Mouse (Mus musculus): ENCODE results near the gene Col2a1.

Col2a1 gene

DNA sequence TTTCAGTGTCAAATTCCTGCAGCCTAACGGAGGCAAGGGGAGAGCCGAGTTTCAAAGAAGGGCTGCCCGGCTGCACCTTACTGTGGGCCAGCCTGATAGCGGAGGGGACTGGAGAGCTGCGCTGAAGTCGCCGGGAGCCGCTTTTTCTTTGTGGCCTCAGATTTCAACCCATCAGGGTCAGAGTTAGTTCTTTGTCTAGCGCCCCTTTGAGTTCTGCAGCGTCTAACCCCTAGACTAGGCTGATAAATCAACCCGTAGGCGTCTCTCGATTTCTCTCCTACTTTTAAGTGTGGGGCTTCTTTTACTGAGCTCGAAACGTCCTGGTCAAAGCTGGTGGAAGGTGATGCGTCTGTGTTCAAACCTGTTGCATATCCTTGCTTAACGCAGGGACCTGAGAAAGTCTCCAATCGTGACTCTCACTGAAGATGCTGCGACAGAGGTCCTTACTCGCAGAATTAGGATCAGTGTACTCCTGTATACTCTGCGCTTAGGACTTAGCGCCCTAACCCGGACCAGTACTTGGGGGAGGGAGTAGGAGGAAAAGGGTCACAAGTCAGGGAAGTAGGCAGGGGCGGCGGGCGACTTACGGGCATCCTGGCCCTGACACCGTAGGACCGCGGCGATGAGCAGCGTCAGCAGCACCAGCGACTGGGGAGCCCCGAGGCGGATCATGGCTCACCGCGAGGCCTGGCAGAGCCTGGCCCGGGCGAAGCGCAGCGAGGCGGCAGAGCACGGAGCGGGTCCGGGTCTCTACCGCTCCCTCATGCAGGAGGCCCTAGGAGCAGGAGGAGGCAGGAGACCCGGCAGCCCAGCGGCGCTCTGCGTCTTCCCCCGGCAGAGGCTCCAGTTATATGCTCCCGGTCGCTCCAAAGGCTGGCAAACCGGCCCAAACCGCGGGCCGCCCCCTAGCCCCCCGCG lies at the start of gene Col2a1:
Col2a1 (minus strand) TSS at position 874 of the 918 bp plus-strand sequence.
- DNase-seq (ENCODE audit: extremely low read depth, insufficient read length, low spot score) = no peak

- no peak for DNase-seq (ENCODE audit: extremely low read depth, insufficient read length, low spot score)
Observed at GRCm38 (mm10) chr15:98051685-98052084, 47.2 kb upstream of the Col2a1 start.

- DNase-seq (ENCODE audit: extremely low read depth, insufficient read length, low spot score) = peak; percentile 44
Observed at GRCm38 (mm10) chr15:98048918-98049700, 44.6 kb upstream of the Col2a1 start.

- DNase-seq (ENCODE audit: extremely low read depth, insufficient read length, low spot score) = no peak
Observed at GRCm38 (mm10) chr15:98044387-98044786, 39.9 kb upstream of the Col2a1 start.

DNA sequence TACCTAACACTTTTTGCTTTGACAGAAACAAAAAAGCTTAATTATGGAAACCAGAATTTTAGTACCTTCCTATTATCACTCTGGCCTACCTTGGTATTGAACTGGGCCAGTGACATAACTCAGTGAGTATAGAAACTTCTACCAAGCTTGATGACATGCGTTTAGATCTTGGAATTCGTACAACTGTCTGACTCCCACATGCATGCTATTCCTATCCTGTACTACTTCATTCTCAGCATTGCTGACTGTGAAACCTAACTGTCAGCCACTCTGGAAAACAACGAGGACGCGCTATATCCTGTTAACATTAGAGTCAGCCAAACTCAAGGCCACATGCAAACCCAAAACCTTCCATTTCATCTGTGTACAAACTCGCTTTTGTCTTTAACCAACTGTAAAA lies 39.5 kb upstream of the Col2a1 start:
- DNase-seq (ENCODE audit: extremely low read depth, insufficient read length, low spot score) = no peak

DNA sequence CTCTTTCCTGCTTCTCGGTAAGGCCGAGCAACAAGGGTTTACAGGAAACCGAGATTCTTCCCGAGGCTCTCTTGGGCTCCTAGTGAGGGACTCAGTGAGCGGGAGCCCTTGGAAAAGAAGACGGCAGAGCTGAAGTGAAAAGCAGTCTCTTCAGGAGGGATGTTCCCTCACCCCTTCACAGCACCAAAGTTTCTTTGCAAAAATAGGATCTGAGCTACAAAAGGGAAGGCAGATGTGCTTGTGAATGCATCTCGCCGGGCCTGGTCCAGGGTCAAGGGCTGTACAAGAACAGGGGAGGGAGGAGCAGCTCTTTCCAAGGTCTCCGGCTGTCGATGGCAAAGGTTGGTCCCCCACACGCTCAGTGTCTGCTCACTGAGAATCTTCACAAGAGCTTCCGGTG lies 38.0 kb upstream of the Col2a1 start:
- no peak for DNase-seq (ENCODE audit: extremely low read depth, insufficient read length, low spot score)

DNA sequence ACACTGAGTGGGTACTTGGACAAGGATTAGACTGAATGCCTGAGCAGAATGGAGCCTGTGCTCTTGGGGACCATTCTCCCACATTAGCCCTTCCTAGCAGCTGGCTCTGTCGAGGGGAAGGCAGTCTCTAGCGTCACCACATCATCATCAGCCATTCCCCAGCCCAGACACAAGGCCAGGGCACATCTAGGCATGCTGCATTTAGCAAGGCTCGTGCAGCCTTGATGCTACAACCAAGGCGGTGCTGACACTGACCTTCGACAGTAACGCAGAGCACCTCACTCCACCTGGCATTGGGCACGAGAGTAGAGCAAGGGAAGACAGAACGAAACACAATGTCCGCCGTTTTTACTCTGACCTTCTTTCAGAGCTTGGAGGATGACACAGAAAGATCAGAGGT lies 35.2 kb upstream of the Col2a1 start:
- DNase-seq (ENCODE audit: extremely low read depth, insufficient read length, low spot score) = no peak

DNA sequence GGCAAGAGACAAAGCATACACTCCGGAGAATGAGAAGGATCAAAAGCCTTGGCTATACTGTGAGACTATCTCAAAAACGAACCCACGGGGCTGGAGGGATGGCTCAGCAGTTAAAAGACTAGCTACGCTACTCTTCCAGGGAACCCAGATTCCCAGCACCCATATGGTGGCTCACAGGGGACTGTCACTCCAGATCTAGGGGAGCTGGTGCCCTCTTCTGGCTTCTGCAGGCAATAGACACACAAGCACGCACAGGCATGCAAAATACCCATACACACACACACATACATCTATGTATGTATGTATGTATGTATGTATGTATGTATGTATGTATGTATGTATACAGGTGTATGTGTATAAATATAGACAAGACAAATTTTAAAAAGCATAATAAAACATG lies 32.1 kb upstream of the Col2a1 start:
- no peak for DNase-seq (ENCODE audit: extremely low read depth, insufficient read length, low spot score)

DNA sequence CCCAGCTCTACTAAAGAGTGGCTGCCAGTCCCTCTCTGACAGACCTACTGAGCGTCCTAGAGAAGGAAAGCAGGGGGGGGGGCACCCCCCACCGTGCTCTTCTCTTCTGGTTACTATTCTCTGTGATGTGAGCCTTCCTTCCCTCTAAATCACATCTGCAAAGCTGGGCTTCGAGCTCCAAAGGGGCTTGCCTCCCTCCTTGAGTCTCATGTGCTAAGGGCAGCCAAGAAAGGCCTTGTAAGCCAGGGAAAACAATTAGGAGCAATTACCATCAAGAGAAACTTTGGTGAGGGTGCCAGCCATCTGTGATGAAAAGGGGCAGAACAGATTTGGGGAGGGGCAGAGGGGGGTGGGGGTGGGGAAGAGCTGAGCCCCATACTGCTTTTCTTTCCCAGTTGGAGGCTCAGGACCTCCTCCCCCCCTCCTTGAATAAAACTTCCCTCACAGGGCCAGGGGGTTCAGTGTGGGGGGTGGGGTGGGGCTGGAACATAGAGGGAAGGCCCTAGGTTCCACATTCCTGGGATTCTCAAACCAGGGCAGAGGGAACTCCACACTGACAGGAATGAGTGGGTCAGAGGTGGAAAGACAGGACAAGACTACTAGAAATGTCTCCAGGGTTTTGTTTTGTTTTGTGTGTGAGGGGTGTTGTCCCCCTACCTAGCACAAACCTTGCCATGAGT lies 30.7 kb upstream of the Col2a1 start:
- DNase-seq (ENCODE audit: extremely low read depth, insufficient read length, low spot score) = no peak

DNA sequence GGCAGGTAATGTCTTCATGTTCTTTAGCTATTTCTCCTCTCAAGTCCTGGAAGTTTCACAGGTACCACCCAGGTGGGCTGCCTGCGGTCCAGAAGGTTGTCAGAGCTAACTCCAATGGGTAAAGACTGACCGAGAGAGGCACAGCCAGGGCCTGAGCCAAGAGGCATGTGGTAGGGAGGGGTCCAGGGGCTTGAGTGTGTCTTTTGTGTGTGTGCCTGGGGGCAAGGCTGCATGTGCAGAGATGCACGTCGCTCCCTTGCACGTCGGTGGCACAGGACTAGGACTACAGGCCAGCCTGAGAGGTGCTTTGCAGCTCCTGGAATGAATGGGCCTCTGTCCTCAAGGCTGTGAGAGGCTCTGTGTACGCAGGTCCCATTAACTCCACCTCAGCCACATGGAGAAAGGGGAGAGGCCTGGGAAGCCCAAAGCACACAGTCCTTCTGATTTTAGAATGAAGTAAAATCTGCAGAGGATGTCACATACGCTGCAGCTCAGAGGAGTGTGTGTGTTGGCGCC lies 28.8 kb upstream of the Col2a1 start:
- no peak for DNase-seq (ENCODE audit: extremely low read depth, insufficient read length, low spot score)

GRCm38 (mm10) chr15:98029798-98030197 lies 25.3 kb upstream of the Col2a1 start:
- no peak for DNase-seq (ENCODE audit: extremely low read depth, insufficient read length, low spot score)

- DNase-seq (ENCODE audit: extremely low read depth, insufficient read length, low spot score) = no peak
Observed at GRCm38 (mm10) chr15:98026967-98027904, 22.7 kb upstream of the Col2a1 start.

GRCm38 (mm10) chr15:98025611-98026010 lies 21.1 kb upstream of the Col2a1 start:
- DNase-seq (ENCODE audit: extremely low read depth, insufficient read length, low spot score) = no peak

DNA sequence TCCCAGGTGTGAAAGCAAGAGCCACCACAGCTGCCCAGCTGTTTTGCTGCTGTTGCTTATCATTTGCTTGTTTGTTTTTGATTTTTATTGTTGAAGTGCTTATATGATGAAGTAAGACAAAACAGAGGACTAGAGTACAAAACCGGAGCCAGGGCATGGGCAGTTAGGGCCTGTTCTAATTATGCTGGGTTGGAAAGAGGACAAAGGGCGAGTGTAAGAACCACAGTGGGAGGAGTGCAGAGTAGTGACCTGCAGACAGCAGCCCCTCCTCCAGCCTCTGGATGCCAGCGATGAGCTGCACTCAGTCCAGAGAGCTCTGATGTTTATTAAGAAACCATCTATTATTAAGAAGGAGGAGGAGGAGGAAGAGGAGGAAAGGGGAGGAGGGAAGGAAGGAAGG lies 18.6 kb upstream of the Col2a1 start:
- no peak for DNase-seq (ENCODE audit: extremely low read depth, insufficient read length, low spot score)

DNA sequence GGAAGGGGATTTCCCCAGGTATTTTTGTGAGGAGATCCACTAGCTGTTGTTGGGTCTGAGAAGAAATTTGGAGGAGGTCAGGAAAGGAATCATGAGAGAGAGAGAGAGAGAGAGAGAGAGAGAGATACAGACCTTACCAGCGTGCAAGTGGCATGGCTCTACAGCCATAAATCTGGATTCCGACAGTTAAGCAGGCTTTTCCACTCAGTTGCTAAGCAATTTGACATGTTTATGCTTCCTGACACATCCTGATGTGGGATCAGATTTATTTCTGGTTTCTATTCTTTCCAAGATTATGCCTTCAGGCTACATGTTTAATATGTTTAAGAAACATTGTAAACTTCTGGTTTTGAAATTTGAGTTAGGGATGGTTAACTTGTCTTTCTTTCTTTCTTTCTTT lies 17.4 kb upstream of the Col2a1 start:
- DNase-seq (ENCODE audit: extremely low read depth, insufficient read length, low spot score) = no peak

DNA sequence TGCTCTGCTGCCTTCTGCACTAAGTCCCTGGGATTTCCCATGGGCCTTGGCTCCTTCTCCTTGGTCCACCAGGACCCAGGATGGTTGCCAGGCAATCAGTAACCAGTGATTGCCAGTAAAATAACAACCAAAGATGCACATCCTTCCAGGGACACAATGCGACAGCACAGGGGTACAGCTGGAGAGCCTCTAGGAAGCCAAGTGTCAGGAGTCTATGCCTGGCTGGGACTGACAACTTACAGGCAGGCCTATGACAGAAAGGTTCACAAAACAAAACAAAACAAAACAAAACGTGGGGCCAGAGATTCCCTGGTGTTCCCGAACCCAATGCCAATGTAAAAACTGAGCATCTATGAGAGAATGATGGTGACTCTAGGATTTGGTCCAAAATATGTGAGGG lies 14.6 kb upstream of the Col2a1 start:
- no peak for DNase-seq (ENCODE audit: extremely low read depth, insufficient read length, low spot score)

DNA sequence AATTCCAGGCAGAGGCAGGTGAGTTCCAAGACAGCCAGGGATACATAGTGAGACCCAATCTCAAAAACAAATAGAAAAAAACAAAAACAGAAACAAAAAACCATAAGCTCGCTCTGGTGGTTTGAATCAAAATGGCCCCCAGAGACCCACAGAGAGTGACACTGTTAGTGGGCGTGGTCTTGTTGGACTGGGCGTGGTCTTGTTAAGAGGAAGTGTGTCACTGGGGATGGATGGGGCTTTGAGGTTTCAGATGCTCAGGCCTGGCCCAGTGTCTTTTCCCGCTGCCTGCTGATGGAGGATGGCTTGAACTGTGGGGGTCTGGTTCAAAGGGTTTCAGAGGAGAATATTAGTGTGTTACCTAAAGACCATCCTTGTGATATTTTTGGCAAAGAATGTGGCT lies 13.4 kb upstream of the Col2a1 start:
- no peak for DNase-seq (ENCODE audit: extremely low read depth, insufficient read length, low spot score)

- no peak for DNase-seq (ENCODE audit: extremely low read depth, insufficient read length, low spot score)
Observed at GRCm38 (mm10) chr15:98012810-98013209, 8.3 kb upstream of the Col2a1 start.

- DNase-seq (ENCODE audit: extremely low read depth, insufficient read length, low spot score) = no peak
Observed at GRCm38 (mm10) chr15:98005181-98005580, 686 bp upstream of the Col2a1 start.

- no peak for DNase-seq (ENCODE audit: extremely low read depth, insufficient read length, low spot score)
Observed at GRCm38 (mm10) chr15:98004740-98005159, 255 bp upstream of the Col2a1 start.

Data from 3134 (cell line).